Mouse (Mus musculus): ENCODE results near the gene Vps4a. TPM values are rescaled to one million over a fixed set of nuclear protein-coding genes. Genes with fewer than 3 reads are reported as not detected.

The Vps4a gene
- total RNA-seq, 1 experiment = 24.1 TPM

GRCm38 (mm10) chr8:107049480-107049879, 18.5 kb downstream of the Vps4a start:
- H3K4me1 ChIP-seq (ENCODE audit: control insufficient read depth in 2 of 2, insufficient read depth in 2 of 2, low read length in 2 of 2, poor library complexity in 1 of 2) = no peaks in the 10 kb centered on the region; a peak in 1 of 4 replicates
- H3K9ac ChIP-seq (ENCODE audit: insufficient read depth, low read depth, low read length, poor library complexity, severe bottlenecking) = peak overlapping the region; percentile 26; the same call in 1 of the 2 replicates
- no peak for DNase-seq (ENCODE audit: low read depth, low spot score)
- H3K4me3 ChIP-seq (ENCODE audit: insufficient read depth in 1 of 2, low read depth in 1 of 2, low read length in 2 of 2, poor library complexity in 1 of 2, severe bottlenecking in 1 of 2) = peak overlapping the region; percentile 79 to 87; a peak in 1 of 4 replicates
- TF ChIP-seq ZNF384 (IDR thresholded peaks at IDR 0.05; ENCODE audit: low read depth, low read length) = no peak
- TF ChIP-seq HCFC1 (IDR thresholded peaks at IDR 0.05; ENCODE audit: borderline replicate concordance, insufficient read depth, low read length) = no peak
- TF ChIP-seq CHD2 (IDR thresholded peaks at IDR 0.05; ENCODE audit: low read depth, low read length) = no peak
- TF ChIP-seq MAFK (IDR thresholded peaks at IDR 0.05; ENCODE audit: insufficient read depth, low read depth, low read length) = no peak
- no peak for TF ChIP-seq ZC3H11A (IDR thresholded peaks at IDR 0.05; ENCODE audit: borderline replicate concordance, low read depth, low read length)
- no peaks in the 10 kb centered on the region for H3K9me3 ChIP-seq (ENCODE audit: control insufficient read depth, insufficient read depth, low read depth, low read length)
- in situ Hi-C loops (cut with MboI; ENCODE audit: low sequenced_read_pairs in 2 of 2, unreplicated experiment in 2 of 2) = no loop called here
- peaks cover 37% of the 10 kb centered on the region for H3K36me3 ChIP-seq (ENCODE audit: control insufficient read depth, insufficient read depth, low read length, poor library complexity, severe bottlenecking)
- no peak overlapping the region for H3K27ac ChIP-seq (ENCODE audit: insufficient read depth, low read depth, low read length, poor library complexity, severe bottlenecking)

GRCm38 (mm10) chr8:107052046-107052445, 21.0 kb downstream of the Vps4a start:
- no peak for TF ChIP-seq MAFK (IDR thresholded peaks at IDR 0.05; ENCODE audit: insufficient read depth, low read depth, low read length)
- no peak for TF ChIP-seq ZNF384 (IDR thresholded peaks at IDR 0.05; ENCODE audit: low read depth, low read length)
- no peak for TF ChIP-seq HCFC1 (IDR thresholded peaks at IDR 0.05; ENCODE audit: borderline replicate concordance, insufficient read depth, low read length)
- TF ChIP-seq CHD2 (IDR thresholded peaks at IDR 0.05; ENCODE audit: low read depth, low read length) = no peak
- no peak for TF ChIP-seq ZC3H11A (IDR thresholded peaks at IDR 0.05; ENCODE audit: borderline replicate concordance, low read depth, low read length)
- H3K9ac ChIP-seq (ENCODE audit: insufficient read depth, low read depth, low read length, poor library complexity, severe bottlenecking) = 0 out of 2 replicates have a peak overlapping the region, but pooled peaks have one; percentile 2
- no peak overlapping the region for H3K27ac ChIP-seq (ENCODE audit: insufficient read depth, low read depth, low read length, poor library complexity, severe bottlenecking)
- peaks cover 0 to 7% of the 10 kb centered on the region in 2 experiments; a peak in 3 of 4 replicates for H3K4me1 ChIP-seq (ENCODE audit: control insufficient read depth in 2 of 2, insufficient read depth in 2 of 2, low read length in 2 of 2, poor library complexity in 1 of 2)
- in situ Hi-C loops (cut with MboI; ENCODE audit: low sequenced_read_pairs in 2 of 2, unreplicated experiment in 2 of 2) = no loop called here
- H3K4me3 ChIP-seq (ENCODE audit: insufficient read depth in 1 of 2, low read depth in 1 of 2, low read length in 2 of 2, poor library complexity in 1 of 2, severe bottlenecking in 1 of 2) = no peak overlapping the region
- H3K36me3 ChIP-seq (ENCODE audit: control insufficient read depth, insufficient read depth, low read length, poor library complexity, severe bottlenecking) = peaks cover 22% of the 10 kb centered on the region
- no peak for DNase-seq (ENCODE audit: low read depth, low spot score)
- no peaks in the 10 kb centered on the region for H3K9me3 ChIP-seq (ENCODE audit: control insufficient read depth, insufficient read depth, low read depth, low read length)

- Histone ChIP-seq H3K9me3 (ENCODE audit: control insufficient read depth, insufficient read depth, low read depth, low read length) (no peaks in the 10 kb centered on the region), H3K27ac (ENCODE audit: insufficient read depth, low read depth, low read length, poor library complexity, severe bottlenecking) (peak within 1 kb of the TSS; percentile 63), H3K4me3 (ENCODE audit: insufficient read depth in 1 of 2, low read depth in 1 of 2, low read length in 2 of 2, poor library complexity in 1 of 2, severe bottlenecking in 1 of 2) (peak within 1 kb of the TSS; percentile 86 to 91), H3K4me1 (ENCODE audit: control insufficient read depth in 2 of 2, insufficient read depth in 2 of 2, low read length in 2 of 2, poor library complexity in 1 of 2) (peaks cover 2 to 7% of the 10 kb centered on the region in 2 experiments; a peak in 3 of 4 replicates), H3K36me3 (ENCODE audit: control insufficient read depth, insufficient read depth, low read length, poor library complexity, severe bottlenecking) (peaks cover 29% of the 10 kb centered on the region), H3K9ac (ENCODE audit: insufficient read depth, low read depth, low read length, poor library complexity, severe bottlenecking) (peak within 1 kb of the TSS; percentile 95)
- in situ Hi-C loops (cut with MboI; ENCODE audit: low sequenced_read_pairs in 2 of 2, unreplicated experiment in 2 of 2) = no loop called here
- TF ChIP-seq CHD2 (IDR thresholded peaks at IDR 0.05; ENCODE audit: low read depth, low read length) = no peak; the same call in 1 of the 2 replicates
- TF ChIP-seq HCFC1 (IDR thresholded peaks at IDR 0.05; ENCODE audit: borderline replicate concordance, insufficient read depth, low read length) = peak; percentile 72
- DNase-seq (ENCODE audit: low read depth, low spot score) = peak; percentile 97
These were observed 25.3 kb downstream of the Vps4a start, which contains the start of the genes Cog8 and Nip7 for GRCm38 (mm10) chr8:107056076-107056972. Gene Cog8 (minus strand): TSS chr8:107056689. Gene Nip7 (plus strand): TSS chr8:107056877.

GRCm38 (mm10) chr8:107056973-107057369, 25.9 kb downstream of the Vps4a start:
- H3K36me3 ChIP-seq (ENCODE audit: control insufficient read depth, insufficient read depth, low read length, poor library complexity, severe bottlenecking) = peaks cover 27% of the 10 kb centered on the region
- in situ Hi-C loops (cut with MboI; ENCODE audit: low sequenced_read_pairs in 2 of 2, unreplicated experiment in 2 of 2) = no loop called here
- TF ChIP-seq HCFC1 (IDR thresholded peaks at IDR 0.05; ENCODE audit: borderline replicate concordance, insufficient read depth, low read length) (no peak; the same call in 1 of the 2 replicates), ZNF384 (IDR thresholded peaks at IDR 0.05; ENCODE audit: low read depth, low read length) (no peak), MAFK (IDR thresholded peaks at IDR 0.05; ENCODE audit: insufficient read depth, low read depth, low read length) (no peak), ZC3H11A (IDR thresholded peaks at IDR 0.05; ENCODE audit: borderline replicate concordance, low read depth, low read length) (no peak), CHD2 (IDR thresholded peaks at IDR 0.05; ENCODE audit: low read depth, low read length) (no peak)
- peak overlapping the region; percentile 91 for H3K9ac ChIP-seq (ENCODE audit: insufficient read depth, low read depth, low read length, poor library complexity, severe bottlenecking)
- H3K27ac ChIP-seq (ENCODE audit: insufficient read depth, low read depth, low read length, poor library complexity, severe bottlenecking) = peak overlapping the region; percentile 51
- no peaks in the 10 kb centered on the region for H3K9me3 ChIP-seq (ENCODE audit: control insufficient read depth, insufficient read depth, low read depth, low read length)
- no peak for DNase-seq (ENCODE audit: low read depth, low spot score)
- peak overlapping the region; percentile 86 to 91 for H3K4me3 ChIP-seq (ENCODE audit: insufficient read depth in 1 of 2, low read depth in 1 of 2, low read length in 2 of 2, poor library complexity in 1 of 2, severe bottlenecking in 1 of 2)
- peaks cover 2 to 7% of the 10 kb centered on the region in 2 experiments; a peak in 3 of 4 replicates for H3K4me1 ChIP-seq (ENCODE audit: control insufficient read depth in 2 of 2, insufficient read depth in 2 of 2, low read length in 2 of 2, poor library complexity in 1 of 2)
